Mouse (Mus musculus): ENCODE measurements around the gene Eef1e1. TPM values are rescaled to one million over a fixed set of nuclear protein-coding genes. Genes with fewer than 3 reads are reported as not detected.

Gene Eef1e1
- total and polyA plus RNA-seq, 3 experiments: 194 to 218 TPM; not detected in 1

DNA sequence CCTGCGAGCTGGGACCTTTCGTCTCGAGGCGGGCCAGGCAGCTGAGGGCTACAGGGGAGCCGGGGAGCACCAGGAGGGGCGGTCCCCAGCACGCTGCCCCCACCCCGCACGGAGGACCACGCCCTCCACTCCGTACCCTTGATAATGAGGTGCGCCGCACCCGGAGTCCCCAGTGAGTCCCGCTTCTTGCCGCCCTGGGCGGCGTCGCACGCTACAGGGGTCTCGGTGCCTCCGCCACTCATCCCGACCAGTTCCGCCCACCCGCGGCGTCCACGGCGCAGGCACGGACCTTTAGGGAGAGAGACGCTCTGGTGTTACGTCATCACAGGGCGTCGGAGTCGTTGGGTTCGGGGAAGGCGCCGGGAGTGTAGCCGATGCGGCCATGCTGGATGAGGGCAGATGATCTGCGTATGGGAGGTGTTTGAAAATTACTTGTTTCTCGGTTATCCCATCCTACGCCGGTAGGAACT lies 24.0 kb downstream of the Eef1e1 start, which contains the start of gene Bloc1s5 (continued):
- TF ChIP-seq MAX (IDR thresholded peaks at IDR 0.05; ENCODE audit: low read length): peak; percentile 78
- no peak; the same call in 1 of the 2 replicates for TF ChIP-seq POLR2AphosphoS5 (IDR thresholded peaks at IDR 0.05; ENCODE audit: borderline replicate concordance, low read depth, low read length)

- Histone ChIP-seq H3K79me2 (ENCODE audit: control insufficient read depth, insufficient read depth, low read length, poor library complexity) (no peaks in the 10 kb centered on the region; the same call in 1 of the 2 replicates), H3K4me1 (ENCODE audit: control insufficient read depth in 1 of 2, insufficient read depth in 2 of 2, low read length in 2 of 2) (peaks cover 10 to 17% of the 10 kb centered on the region in 2 experiments), H3K4me3 (ENCODE audit: control insufficient read depth in 1 of 2, insufficient read depth in 1 of 2, low read depth in 2 of 2, low read length in 2 of 2) (peak overlapping the region; percentile 61 to 77), H3K9ac (ENCODE audit: control insufficient read depth, low read depth, low read length, poor library complexity, severe bottlenecking) (peak overlapping the region; percentile 81), H3K27ac (ENCODE audit: control insufficient read depth, low read depth, low read length) (peak overlapping the region; percentile 97), H3K9me3 (replicated peaks; ENCODE audit: insufficient read depth, low read length) (no peaks in the 10 kb centered on the region), H3K27me3 (ENCODE audit: control insufficient read depth in 1 of 2, insufficient read depth in 2 of 2, low read length in 2 of 2) (no peaks in the 10 kb centered on the region), H3K36me3 (ENCODE audit: control insufficient read depth in 1 of 2, insufficient read depth in 2 of 2, low read length in 2 of 2) (peaks cover 0 to 20% of the 10 kb centered on the region in 2 experiments; a peak in 3 of 4 replicates)
- peak; percentile 75 for DNase-seq (ENCODE audit: low read depth, low spot score)
- TF ChIP-seq ETS1 (IDR thresholded peaks at IDR 0.05; ENCODE audit: low read depth, low read length) (peak; percentile 57; the same call in 1 of the 2 replicates), POLR2A (IDR thresholded peaks at IDR 0.05; ENCODE audit: control insufficient read depth in 1 of 2, insufficient read depth in 1 of 2, low read depth in 1 of 2, low read length in 2 of 2, poor library complexity in 1 of 2) (no peak; a peak in 1 of 4 replicates), TBP (IDR thresholded peaks at IDR 0.05; ENCODE audit: low read depth, low read length) (peak; percentile 46; the same call in 1 of the 2 replicates), KAT2A (conservative IDR thresholded peaks at IDR 0.05; ENCODE audit: low read depth, low read length) (no peak), E2F4 (IDR thresholded peaks at IDR 0.05; ENCODE audit: borderline replicate concordance, low read depth, low read length) (no peak), POLR2AphosphoS2 (IDR thresholded peaks at IDR 0.05; ENCODE audit: low read length) (peak; percentile 73), MAZ (IDR thresholded peaks at IDR 0.05; ENCODE audit: low read depth, low read length) (no peak), TCF12 (IDR thresholded peaks at IDR 0.05; ENCODE audit: low read depth, low read length) (0 out of 2 replicates have a peak, but pooled peaks have one; percentile 2)
Observed at GRCm38 (mm10) chr13:38634256-38634799, 24.5 kb downstream of the Eef1e1 start.

DNA sequence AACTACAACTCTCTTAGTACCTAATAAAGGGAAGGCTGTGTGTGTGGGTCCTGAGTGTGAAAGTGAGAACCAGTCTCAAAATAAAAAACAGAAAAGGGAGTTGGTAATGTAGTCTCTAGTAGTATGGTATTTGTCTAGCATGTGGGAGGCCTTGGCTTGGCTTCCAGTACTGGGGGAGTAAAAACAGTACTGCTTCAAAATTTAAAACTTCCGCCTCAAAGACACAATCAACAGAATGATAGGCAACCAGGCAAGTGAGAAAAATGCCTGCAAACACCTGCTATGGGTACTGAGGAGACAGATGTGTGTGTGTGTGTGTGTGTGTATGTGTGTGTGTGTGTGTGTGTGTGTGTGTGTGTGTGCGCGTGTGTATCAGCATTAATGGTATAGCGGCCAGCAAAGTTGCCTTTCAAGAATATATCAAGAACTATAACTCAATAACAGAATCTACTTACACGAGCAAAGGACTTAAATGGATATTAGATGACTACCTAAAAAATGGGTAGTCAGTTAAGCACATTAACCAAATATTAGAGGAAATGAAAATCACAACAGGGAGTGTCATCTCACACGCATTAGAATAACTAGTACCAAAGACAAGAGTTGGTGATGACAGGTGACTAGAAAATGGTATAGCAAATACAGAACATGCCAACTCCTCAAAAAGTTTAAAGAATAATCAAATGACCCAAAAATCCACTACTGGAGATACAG lies 25.4 kb downstream of the Eef1e1 start:
- H3K9me3 ChIP-seq (replicated peaks; ENCODE audit: insufficient read depth, low read length): no peaks in the 10 kb centered on the region
- peak overlapping the region; percentile 81 for H3K9ac ChIP-seq (ENCODE audit: control insufficient read depth, low read depth, low read length, poor library complexity, severe bottlenecking)
- DNase-seq (ENCODE audit: low read depth, low spot score): peak; percentile 67
- H3K27me3 ChIP-seq (ENCODE audit: control insufficient read depth in 1 of 2, insufficient read depth in 2 of 2, low read length in 2 of 2): no peaks in the 10 kb centered on the region
- peak overlapping the region; percentile 61 to 77 for H3K4me3 ChIP-seq (ENCODE audit: control insufficient read depth in 1 of 2, insufficient read depth in 1 of 2, low read depth in 2 of 2, low read length in 2 of 2)
- peak overlapping the region; percentile 97 for H3K27ac ChIP-seq (ENCODE audit: control insufficient read depth, low read depth, low read length)
- no peaks in the 10 kb centered on the region; the same call in 1 of the 2 replicates for H3K79me2 ChIP-seq (ENCODE audit: control insufficient read depth, insufficient read depth, low read length, poor library complexity)
- peaks cover 0 to 20% of the 10 kb centered on the region in 2 experiments; a peak in 3 of 4 replicates for H3K36me3 ChIP-seq (ENCODE audit: control insufficient read depth in 1 of 2, insufficient read depth in 2 of 2, low read length in 2 of 2)
- H3K4me1 ChIP-seq (ENCODE audit: control insufficient read depth in 1 of 2, insufficient read depth in 2 of 2, low read length in 2 of 2): peaks cover 10 to 17% of the 10 kb centered on the region in 2 experiments
- no peak for TF ChIP-seq MEF2A (IDR thresholded peaks at IDR 0.05; ENCODE audit: extremely low read depth, insufficient replicate concordance, low read depth, low read length, poor library complexity, severe bottlenecking)
- TF ChIP-seq RCOR1 (IDR thresholded peaks at IDR 0.05; ENCODE audit: low read depth, low read length): 0 out of 2 replicates have a peak, but pooled peaks have one; percentile 17
- peak; percentile 44; the same call in 1 of the 2 replicates for TF ChIP-seq MAZ (IDR thresholded peaks at IDR 0.05; ENCODE audit: low read depth, low read length)
- TF ChIP-seq POLR2AphosphoS2 (IDR thresholded peaks at IDR 0.05; ENCODE audit: low read length): no peak; the same call in 1 of the 2 replicates
- TF ChIP-seq TBP (IDR thresholded peaks at IDR 0.05; ENCODE audit: low read depth, low read length): peak; percentile 53; the same call in 1 of the 2 replicates
- no peak for TF ChIP-seq GABPA (IDR thresholded peaks at IDR 0.05; ENCODE audit: low read depth, low read length)
- TF ChIP-seq SMC3 (IDR thresholded peaks at IDR 0.05; ENCODE audit: low read depth, low read length): no peak
- TF ChIP-seq MAFK (IDR thresholded peaks at IDR 0.05; ENCODE audit: borderline replicate concordance, low read depth, low read length): no peak
- TF ChIP-seq UBTF (IDR thresholded peaks at IDR 0.05; ENCODE audit: borderline replicate concordance, insufficient read depth, low read depth, low read length): no peak
- TF ChIP-seq CHD1 (IDR thresholded peaks at IDR 0.05; ENCODE audit: low read depth, low read length): peak; percentile 95
- TF ChIP-seq CHD2 (IDR thresholded peaks at IDR 0.05; ENCODE audit: low read length): no peak
- TF ChIP-seq MYC (IDR thresholded peaks at IDR 0.05; ENCODE audit: low read depth, low read length): peak; percentile 44; the same call in 1 of the 2 replicates
- peak; percentile 73 for TF ChIP-seq MXI1 (IDR thresholded peaks at IDR 0.05; ENCODE audit: low read depth, low read length)
- 0 out of 2 replicates have a peak, but pooled peaks have one; percentile 19 for TF ChIP-seq MAX (IDR thresholded peaks at IDR 0.05; ENCODE audit: low read length)
- TF ChIP-seq ZC3H11A (IDR thresholded peaks at IDR 0.05; ENCODE audit: low read depth, low read length): no peak
- no peak; the same call in 1 of the 2 replicates for TF ChIP-seq KAT2A (conservative IDR thresholded peaks at IDR 0.05; ENCODE audit: low read depth, low read length)
- TF ChIP-seq USF2 (IDR thresholded peaks at IDR 0.05; ENCODE audit: borderline replicate concordance in 1 of 2, insufficient read depth in 1 of 2, low read depth in 1 of 2, low read length in 2 of 2): no peak
- TF ChIP-seq ZMIZ1 (IDR thresholded peaks at IDR 0.05; ENCODE audit: low read depth, low read length): no peak
- TF ChIP-seq ETS1 (IDR thresholded peaks at IDR 0.05; ENCODE audit: low read depth, low read length): peak; percentile 78
- no peak for TF ChIP-seq E2F4 (IDR thresholded peaks at IDR 0.05; ENCODE audit: borderline replicate concordance, low read depth, low read length)
- TF ChIP-seq GATA1 (IDR thresholded peaks at IDR 0.05; ENCODE audit: low read depth, low read length): no peak
